Mouse (Mus musculus) hindbrain, embryonic 14.5 days (tissue): Measurements from ENCODE around the gene Ace3. TPM values are rescaled to one million over a fixed set of nuclear protein-coding genes. Genes with fewer than 3 reads are reported as not detected.

Source experiments
- ATAC-seq: fragments of 200-750 bp; cut with Nextera tagmentation; 2 replicates; pipeline ENCODE4 v1.8.0; 2017; ENCODE audit warnings: moderate number of reproducible peaks, mild to moderate bottlenecking, moderate TSS enrichment, moderate library complexity; ENCODE audit not compliant: low FRiP score
- DNase-seq: peaks from one replicate; pipeline ENCODE4 v3.0.0-alpha.2; 2015; ENCODE audit warnings: low spot score
- H3K27ac ChIP-seq: fragments of 300-500 bp; sonication (generic); 2 replicates; pipeline ENCODE4 v1.5.1; 2014; ENCODE audit warnings: mild to moderate bottlenecking, moderate library complexity
- H3K27me3 ChIP-seq: fragments of 300-500 bp; sonication (generic); 2 replicates; pipeline ENCODE4 v1.6.1; 2014; ENCODE audit warnings: mild to moderate bottlenecking, low read length, mixed read lengths; ENCODE audit not compliant: control insufficient read depth, insufficient read depth
- H3K36me3 ChIP-seq: fragments of 300-500 bp; sonication (generic); replicated peaks from 2 replicates; pipeline ENCODE4 v1.6.1; 2014; ENCODE audit not compliant: control insufficient read depth, insufficient read depth
- H3K4me1 ChIP-seq: fragments of 300-500 bp; sonication (generic); replicated peaks from 2 replicates; pipeline ENCODE4 v1.6.1; 2014; ENCODE audit warnings: antibody characterized with exemption, low read length, mixed read lengths; ENCODE audit not compliant: control insufficient read depth, insufficient read depth
- H3K4me2 ChIP-seq: fragments of 300-500 bp; sonication (generic); replicated peaks from 2 replicates; pipeline ENCODE4 v1.6.1; 2014; ENCODE audit warnings: mild to moderate bottlenecking, moderate library complexity
- H3K4me3 ChIP-seq: fragments of 300-500 bp; sonication (generic); replicated peaks from 2 replicates; pipeline ENCODE4 v1.5.1; 2014; ENCODE audit warnings: mild to moderate bottlenecking, low read length
- H3K9ac ChIP-seq: fragments of 300-500 bp; sonication (generic); 2 replicates; pipeline ENCODE4 v1.6.1; 2014
- H3K9me3 ChIP-seq: fragments of 300-500 bp; sonication (generic); 2 replicates; pipeline ENCODE4 v1.6.1; 2016; ENCODE audit warnings: low read length; ENCODE audit not compliant: control insufficient read depth
- WGBS: fragments of 180-500 bp; shearing (Covaris S2); extraction: QIAGEN DNeasy Blood & Tissue Kit; methylation state at CpG from one replicate; pipeline ENCODE4 v1.1.7; 2014; 5-methylcytosine and 5-hydroxymethylcytosine counted together
- polyA plus RNA-seq: library from polyadenylated mRNA; unstranded; fragments of >200 nt; fragmentation: Nextera tagmentation; extraction: Ambion mirVana; gene quantifications from 2 replicates; pipeline ENCODE4 v1.2.1, GENCODE M21; 2014

The Ace3 gene
- polyA plus RNA-seq, 1 experiment from 2014 or later: not detected

DNA sequence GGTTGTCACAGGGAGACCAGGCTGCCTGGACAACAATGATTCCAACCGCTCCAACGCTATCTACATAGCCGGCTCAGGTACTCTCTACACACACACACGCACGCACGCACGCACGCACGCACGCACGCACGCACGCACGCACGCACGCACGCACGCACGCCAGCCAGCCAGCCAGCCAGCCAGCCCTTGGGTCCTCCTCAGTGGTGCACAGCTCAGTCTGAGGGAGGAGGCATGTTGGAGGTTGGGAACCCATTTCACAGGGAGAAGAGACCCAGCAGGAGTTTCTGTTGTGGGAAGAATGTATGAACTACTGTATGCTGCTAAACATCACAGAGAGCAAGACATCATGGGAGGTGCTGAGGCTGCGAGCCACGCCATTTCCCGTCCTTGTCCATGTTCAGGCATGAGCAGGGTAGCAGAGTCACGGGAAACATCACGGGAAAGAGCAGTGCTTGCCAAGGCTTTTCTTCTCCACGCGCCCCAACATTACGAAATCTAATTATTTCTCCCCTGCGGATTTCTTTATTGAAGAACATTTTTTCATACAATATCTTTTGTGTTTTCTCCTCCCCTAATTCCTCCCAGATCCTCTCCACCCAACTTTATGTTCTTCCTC, 38.6 kb upstream of the Ace3 start:
- Histone ChIP-seq H3K36me3 (no peaks in the 10 kb centered on the region), H3K4me3 (no peak overlapping the region), H3K9ac (no peak overlapping the region), H3K27ac (no peak overlapping the region), H3K4me2 (no peak overlapping the region), H3K9me3 (no peaks in the 10 kb centered on the region), H3K4me1 (no peaks in the 10 kb centered on the region), H3K27me3 (no peaks in the 10 kb centered on the region)
- no peak for ATAC-seq
- WGBS: 88% methylated on average over 28 of the region's 28 CpGs
- no peak for DNase-seq

- Histone ChIP-seq H3K27me3 (no peaks in the 10 kb centered on the region), H3K9me3 (no peaks in the 10 kb centered on the region), H3K36me3 (no peaks in the 10 kb centered on the region), H3K4me3 (no peak overlapping the region), H3K27ac (no peak overlapping the region), H3K4me2 (no peak overlapping the region), H3K9ac (no peak overlapping the region), H3K4me1 (no peaks in the 10 kb centered on the region)
- WGBS: 39% methylated on average over 6 of the region's 6 CpGs
- ATAC-seq (no peak), DNase-seq (no peak)
Measured at GRCm38 (mm10) chr11:105957501-105957900, 37.0 kb upstream of the Ace3 start.

DNA sequence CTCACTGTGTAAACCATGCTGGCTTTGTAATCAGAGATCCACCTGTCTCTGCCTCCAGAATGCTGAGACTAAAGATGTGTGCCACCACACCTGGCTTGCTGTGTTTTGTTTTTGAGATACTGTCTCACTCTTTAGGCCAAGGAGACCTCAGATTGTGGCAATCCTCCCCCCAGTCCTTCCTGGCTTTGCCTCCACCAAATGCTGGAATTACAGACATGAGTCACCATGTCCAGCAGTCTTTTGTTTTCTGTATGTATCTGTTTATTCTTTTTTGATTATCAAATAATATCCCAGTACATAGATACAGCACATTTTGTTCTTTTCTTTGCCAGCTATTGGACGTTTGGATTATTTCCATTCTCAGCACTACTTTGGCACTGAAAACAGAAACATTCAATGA, 35.9 kb upstream of the Ace3 start:
- Histone ChIP-seq H3K27ac (no peak overlapping the region), H3K36me3 (no peaks in the 10 kb centered on the region), H3K4me1 (no peaks in the 10 kb centered on the region), H3K4me3 (no peak overlapping the region), H3K9ac (no peak overlapping the region), H3K4me2 (no peak overlapping the region), H3K9me3 (no peaks in the 10 kb centered on the region), H3K27me3 (no peaks in the 10 kb centered on the region)
- no peak for ATAC-seq
- WGBS: 68% methylated on average over 1 of the region's 1 CpGs
- no peak for DNase-seq

GRCm38 (mm10) chr11:105959355-105959754, 35.1 kb upstream of the Ace3 start:
- Histone ChIP-seq H3K36me3 (no peaks in the 10 kb centered on the region), H3K4me2 (no peak overlapping the region), H3K4me1 (no peaks in the 10 kb centered on the region), H3K9ac (no peak overlapping the region), H3K27ac (no peak overlapping the region), H3K4me3 (no peak overlapping the region), H3K9me3 (no peaks in the 10 kb centered on the region), H3K27me3 (no peaks in the 10 kb centered on the region)
- WGBS: 52% methylated on average over 17 of the region's 17 CpGs
- DNase-seq (no peak), ATAC-seq (no peak)

- no peak for DNase-seq
- Histone ChIP-seq H3K27me3 (0 out of 2 replicates have a peak, but pooled peaks cover 5% of the 10 kb centered on the region), H3K27ac (no peak overlapping the region), H3K4me2 (no peak overlapping the region), H3K4me3 (no peak overlapping the region), H3K4me1 (0 out of 2 replicates have a peak, but pooled peaks cover 6% of the 10 kb centered on the region), H3K9me3 (no peaks in the 10 kb centered on the region), H3K9ac (no peak overlapping the region), H3K36me3 (no peaks in the 10 kb centered on the region)
- no peak for ATAC-seq
- WGBS: 72% methylated on average over 5 of the region's 5 CpGs
Measured at GRCm38 (mm10) chr11:105964691-105965090, 29.8 kb upstream of the Ace3 start.

- DNase-seq (no peak), ATAC-seq (no peak)
- 76% methylated on average over 4 of the region's 4 CpGs for WGBS
- H3K27ac ChIP-seq: no peak overlapping the region
- no peak overlapping the region for H3K4me2 ChIP-seq
- no peaks in the 10 kb centered on the region for H3K9me3 ChIP-seq
- H3K4me1 ChIP-seq: 0 out of 2 replicates have a peak, but pooled peaks cover 6% of the 10 kb centered on the region
- peaks cover 5% of the 10 kb centered on the region; the same call in 1 of the 2 replicates for H3K27me3 ChIP-seq
- no peaks in the 10 kb centered on the region for H3K36me3 ChIP-seq
- no peak overlapping the region for H3K9ac ChIP-seq
- H3K4me3 ChIP-seq: no peak overlapping the region
Measured at GRCm38 (mm10) chr11:105966288-105966687, 28.2 kb upstream of the Ace3 start.

DNA sequence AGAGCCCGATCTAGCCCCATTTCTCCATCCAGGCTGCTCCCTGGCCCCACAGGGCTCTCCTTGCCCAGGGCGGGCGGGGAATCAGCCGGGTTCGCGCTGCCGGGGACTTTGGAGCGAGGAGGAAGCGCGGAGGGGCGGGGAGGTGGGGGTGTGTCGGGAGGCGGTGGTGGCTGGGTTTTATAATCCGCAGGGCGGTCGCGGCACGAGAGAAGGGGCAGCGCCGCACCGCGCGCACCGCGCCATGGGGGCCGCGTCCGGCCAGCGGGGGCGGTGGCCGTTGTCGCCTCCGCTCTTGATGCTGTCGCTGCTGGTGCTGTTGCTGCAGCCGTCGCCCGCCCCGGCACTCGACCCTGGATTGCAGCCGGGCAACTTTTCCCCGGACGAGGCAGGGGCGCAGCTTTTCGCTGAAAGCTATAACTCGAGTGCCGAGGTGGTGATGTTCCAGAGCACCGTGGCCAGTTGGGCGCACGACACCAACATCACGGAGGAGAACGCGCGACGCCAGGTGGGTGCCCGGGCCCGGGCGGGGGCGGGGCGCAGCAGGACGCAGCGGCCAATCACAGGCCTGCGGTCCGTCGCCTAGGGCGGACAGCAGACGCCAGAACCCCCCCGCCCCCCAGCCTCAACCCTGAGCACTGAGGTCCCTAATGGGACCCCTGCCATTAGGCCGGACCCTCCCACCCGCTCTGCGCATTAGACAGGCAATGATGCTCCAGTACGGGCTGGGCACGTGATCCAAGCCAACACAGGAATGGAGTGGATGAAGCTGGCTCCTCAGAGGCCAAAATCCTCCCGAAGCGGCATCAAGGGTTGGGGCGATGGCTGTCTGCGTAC, 26.5 kb upstream of the Ace3 start, which contains the start of gene Ace:
Ace (plus strand) TSS at position 205 of the 834 bp plus-strand sequence.
- Histone ChIP-seq H3K4me1 (0 out of 2 replicates have a peak, but pooled peaks cover 6% of the 10 kb centered on the region), H3K4me2 (peak within 1 kb of the TSS; percentile 99), H3K27me3 (peaks cover 5% of the 10 kb centered on the region; the same call in 1 of the 2 replicates), H3K36me3 (no peaks in the 10 kb centered on the region), H3K27ac (no peak within 1 kb of the TSS), H3K4me3 (peak within 1 kb of the TSS; percentile 70), H3K9me3 (no peaks in the 10 kb centered on the region), H3K9ac (peak within 1 kb of the TSS; percentile 73)
- ATAC-seq: peak; percentile 73
- WGBS: under 1% methylated on average over 72 of the region's 76 CpGs
- peak; percentile 41 for DNase-seq

DNA sequence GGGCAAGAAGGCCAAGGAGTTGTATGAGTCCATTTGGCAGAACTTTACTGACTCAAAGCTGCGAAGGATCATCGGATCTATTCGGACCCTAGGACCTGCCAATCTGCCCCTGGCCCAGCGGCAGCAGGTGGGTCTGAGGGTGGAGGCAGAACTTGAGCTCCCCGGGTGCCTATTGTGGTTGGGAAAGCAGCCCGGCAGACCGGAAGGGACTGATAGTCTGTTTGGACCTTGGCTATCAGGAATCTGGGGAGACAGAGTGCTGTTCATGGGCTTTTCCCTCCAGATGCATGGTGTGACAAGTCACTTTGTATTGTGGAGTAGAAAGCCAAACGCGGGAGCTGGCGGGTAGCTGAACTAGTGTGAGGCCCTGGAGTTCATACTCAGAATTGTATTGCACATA, 25.5 kb upstream of the Ace3 start:
- no peak for ATAC-seq
- H3K4me2 ChIP-seq: peak overlapping the region; percentile 99
- H3K9me3 ChIP-seq: no peaks in the 10 kb centered on the region
- no peaks in the 10 kb centered on the region for H3K36me3 ChIP-seq
- 49% methylated on average over 10 of the region's 10 CpGs for WGBS
- H3K4me3 ChIP-seq: no peak overlapping the region
- H3K27ac ChIP-seq: no peak overlapping the region
- H3K27me3 ChIP-seq: peaks cover 5% of the 10 kb centered on the region; the same call in 1 of the 2 replicates
- H3K4me1 ChIP-seq: 0 out of 2 replicates have a peak, but pooled peaks cover 6% of the 10 kb centered on the region
- DNase-seq: no peak
- no peak overlapping the region for H3K9ac ChIP-seq

DNA sequence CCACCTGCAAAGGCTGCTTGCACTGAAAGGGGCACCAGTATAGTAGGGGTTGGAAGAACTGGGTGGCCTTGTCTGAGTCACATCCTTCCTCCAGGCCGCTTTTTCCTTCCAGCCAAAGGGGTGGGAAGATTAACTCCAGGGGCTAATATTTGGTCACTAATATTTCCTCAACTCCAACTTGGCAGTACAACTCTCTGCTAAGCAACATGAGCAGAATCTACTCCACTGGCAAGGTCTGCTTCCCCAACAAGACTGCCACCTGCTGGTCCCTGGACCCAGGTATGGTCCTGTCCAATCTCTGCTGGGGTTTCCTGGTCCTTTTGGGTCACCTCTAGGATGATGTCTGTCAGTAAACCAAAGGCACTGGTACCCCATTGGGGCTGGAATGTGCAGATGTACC, 25.0 kb upstream of the Ace3 start:
- no peaks in the 10 kb centered on the region for H3K36me3 ChIP-seq
- H3K4me1 ChIP-seq: 0 out of 2 replicates have a peak, but pooled peaks cover 6% of the 10 kb centered on the region
- no peak overlapping the region for H3K27ac ChIP-seq
- DNase-seq: peak; percentile 32
- no peak overlapping the region for H3K9ac ChIP-seq
- peaks cover 5% of the 10 kb centered on the region; the same call in 1 of the 2 replicates for H3K27me3 ChIP-seq
- WGBS: 75% methylated on average over 1 of the region's 1 CpGs
- H3K4me3 ChIP-seq: no peak overlapping the region
- no peak for ATAC-seq
- H3K9me3 ChIP-seq: no peaks in the 10 kb centered on the region
- H3K4me2 ChIP-seq: no peak overlapping the region
